Mouse (Mus musculus) hematopoietic stem cell, adult 5-6 weeks (primary cell): ENCODE results near the gene 9330182L06Rik. TPM values are rescaled to one million over a fixed set of nuclear protein-coding genes. Genes with fewer than 3 reads are reported as not detected.

ENCODE experiments used
- ATAC-seq, 2 experiments: fragments of 125-278 bp in 1 of 2; replicated peaks in 1 of 2; 2 replicates each; pipeline ENCODE4 v1.8.0; 2016 to 2017; ENCODE audit warnings: inconsistent platforms in 2 of 2, mild to moderate bottlenecking in 2 of 2, moderate number of reproducible peaks in 2 of 2, low read depth in 1 of 2, moderate TSS enrichment in 1 of 2; ENCODE audit not compliant: low FRiP score in 2 of 2, poor library complexity in 2 of 2, severe bottlenecking in 2 of 2, insufficient read depth in 1 of 2, low TSS enrichment in 1 of 2
- total RNA-seq: library from RNA; stranded (forward); fragments of 172-1452, 232-1000 nt; gene quantifications from 2 replicates; pipeline ENCODE4 v1.2.3, GENCODE M21; 2017

9330182L06Rik gene
- total RNA-seq, 1 experiment from 2014 or later = 2.8 TPM

GRCm38 (mm10) chr5:9352163-9352562, 86.2 kb downstream of the 9330182L06Rik start:
- ATAC-seq = no peak

GRCm38 (mm10) chr5:9352646-9353045, 86.7 kb downstream of the 9330182L06Rik start:
- ATAC-seq = no peak

- ATAC-seq = no peak
Observed at GRCm38 (mm10) chr5:9354257-9354656, 88.3 kb downstream of the 9330182L06Rik start.

GRCm38 (mm10) chr5:9358076-9358475, 92.2 kb downstream of the 9330182L06Rik start:
- ATAC-seq = no peak

- ATAC-seq = peak; percentile 42 to 74
Observed at GRCm38 (mm10) chr5:9361982-9362661, 96.2 kb downstream of the 9330182L06Rik start.

GRCm38 (mm10) chr5:9364937-9365336, 99.0 kb downstream of the 9330182L06Rik start:
- ATAC-seq = no peak

- ATAC-seq = no peak
Observed at GRCm38 (mm10) chr5:9367920-9368692, 102.2 kb downstream of the 9330182L06Rik start.

GRCm38 (mm10) chr5:9371127-9371526, 105.2 kb downstream of the 9330182L06Rik start:
- ATAC-seq = no peak

GRCm38 (mm10) chr5:9373341-9373740, 107.4 kb downstream of the 9330182L06Rik start:
- ATAC-seq = no peak

- ATAC-seq = no peak
Observed at GRCm38 (mm10) chr5:9389968-9390367, 124.0 kb downstream of the 9330182L06Rik start.

GRCm38 (mm10) chr5:9391858-9392393, 126.0 kb downstream of the 9330182L06Rik start:
- ATAC-seq = no peak

- peak; percentile 73 to 97 for ATAC-seq
Observed at GRCm38 (mm10) chr5:9417098-9417497, 151.2 kb downstream of the 9330182L06Rik start.

GRCm38 (mm10) chr5:9417802-9418201, 151.9 kb downstream of the 9330182L06Rik start:
- no peak for ATAC-seq

GRCm38 (mm10) chr5:9419964-9420363, 154.0 kb downstream of the 9330182L06Rik start:
- ATAC-seq = peak in 1 of 2 experiments; percentile 59; a peak in 2 of 4 replicates

GRCm38 (mm10) chr5:9424464-9424863, 158.5 kb downstream of the 9330182L06Rik start:
- no peak for ATAC-seq

- no peak for ATAC-seq
Observed at GRCm38 (mm10) chr5:9427165-9427564, 161.2 kb downstream of the 9330182L06Rik start.

- ATAC-seq = peak; percentile 82 to 87; a peak in 3 of 4 replicates
Observed at GRCm38 (mm10) chr5:9427581-9428241, 161.8 kb downstream of the 9330182L06Rik start.

GRCm38 (mm10) chr5:9428728-9429127, 162.8 kb downstream of the 9330182L06Rik start:
- ATAC-seq = no peak
